Mouse (Mus musculus) embryo, embryonic 11.5 days (tissue): ENCODE measurements around the gene Gm20388.

Experiments used
- DNase-seq: peaks from one replicate; pipeline ENCODE4 v3.0.0-alpha.2; 2012; ENCODE audit warnings: low read depth, low spot score

Gm20388 gene

GRCm38 (mm10) chr8:122067783-122068505, 2157.3 kb downstream of the Gm20388 start:
- no peak for DNase-seq

GRCm38 (mm10) chr8:122068609-122069008, 2158.0 kb downstream of the Gm20388 start:
- no peak for DNase-seq

- DNase-seq: no peak
Measured at GRCm38 (mm10) chr8:122069281-122069680, 2158.6 kb downstream of the Gm20388 start.

GRCm38 (mm10) chr8:122071193-122071592, 2160.6 kb downstream of the Gm20388 start:
- no peak for DNase-seq

GRCm38 (mm10) chr8:122073964-122074363, 2163.3 kb downstream of the Gm20388 start:
- no peak for DNase-seq

- DNase-seq: no peak
Measured at GRCm38 (mm10) chr8:122074442-122074841, 2163.8 kb downstream of the Gm20388 start.

GRCm38 (mm10) chr8:122074977-122075376, 2164.3 kb downstream of the Gm20388 start:
- no peak for DNase-seq

GRCm38 (mm10) chr8:122076183-122076842, 2165.7 kb downstream of the Gm20388 start:
- no peak for DNase-seq

- DNase-seq: no peak
Measured at GRCm38 (mm10) chr8:122078321-122078720, 2167.7 kb downstream of the Gm20388 start.

- no peak for DNase-seq
Measured at GRCm38 (mm10) chr8:122079093-122079492, 2168.5 kb downstream of the Gm20388 start.

GRCm38 (mm10) chr8:122080347-122080746, 2169.7 kb downstream of the Gm20388 start:
- DNase-seq: no peak

GRCm38 (mm10) chr8:122083401-122083800, 2172.8 kb downstream of the Gm20388 start:
- DNase-seq: no peak

- no peak for DNase-seq
Measured at GRCm38 (mm10) chr8:122084145-122084544, 2173.5 kb downstream of the Gm20388 start.

GRCm38 (mm10) chr8:122084726-122085410, 2174.2 kb downstream of the Gm20388 start:
- no peak for DNase-seq

- DNase-seq: no peak
Measured at GRCm38 (mm10) chr8:122086064-122086463, 2175.4 kb downstream of the Gm20388 start.

- no peak for DNase-seq
Measured at GRCm38 (mm10) chr8:122088631-122089030, 2178.0 kb downstream of the Gm20388 start.

- no peak for DNase-seq
Measured at GRCm38 (mm10) chr8:122089186-122089700, 2178.6 kb downstream of the Gm20388 start.

GRCm38 (mm10) chr8:122092476-122092875, 2181.8 kb downstream of the Gm20388 start:
- DNase-seq: no peak

- no peak for DNase-seq
Measured at GRCm38 (mm10) chr8:122098766-122099165, 2188.1 kb downstream of the Gm20388 start.

GRCm38 (mm10) chr8:122099711-122100220, 2189.1 kb downstream of the Gm20388 start:
- no peak for DNase-seq

GRCm38 (mm10) chr8:122101816-122102215, 2191.2 kb downstream of the Gm20388 start:
- no peak for DNase-seq

GRCm38 (mm10) chr8:122102286-122102685, 2191.6 kb downstream of the Gm20388 start:
- no peak for DNase-seq
